Mouse (Mus musculus) telencephalon, adult 2 months (tissue): ENCODE results near the gene Bmpr1a.
"Not testable (repeated sequence)": the region's sequence is repeated elsewhere in the genome, so short reads cannot be mapped to it uniquely, and the experiment has no call there.

Experiments
- DNase-seq: peaks from one replicate; pipeline ENCODE4 v3.0.0-alpha.2; 2011; ENCODE audit warnings: low read depth, low spot score

Bmpr1a gene

DNA sequence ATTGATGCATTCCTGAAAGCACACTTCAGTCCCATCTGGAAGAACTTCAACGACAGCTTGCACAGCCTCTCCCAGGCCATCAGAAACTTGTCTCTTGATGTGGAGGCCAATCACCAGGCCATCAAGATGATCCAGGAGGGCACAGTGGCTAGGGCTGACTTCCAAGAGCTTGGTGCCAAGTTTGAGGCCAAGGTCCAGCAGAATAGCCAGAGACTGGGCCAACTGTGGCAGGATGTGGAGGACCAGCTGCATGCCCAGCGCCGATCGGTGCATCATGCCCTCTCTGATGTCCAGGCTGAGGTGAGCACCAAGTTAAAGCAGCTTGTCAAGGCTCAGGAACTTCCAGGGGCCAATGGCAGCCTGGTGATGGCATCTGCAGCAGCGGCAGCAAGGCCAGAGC, 105.3 kb downstream of the Bmpr1a start:
- no peak for DNase-seq

DNA sequence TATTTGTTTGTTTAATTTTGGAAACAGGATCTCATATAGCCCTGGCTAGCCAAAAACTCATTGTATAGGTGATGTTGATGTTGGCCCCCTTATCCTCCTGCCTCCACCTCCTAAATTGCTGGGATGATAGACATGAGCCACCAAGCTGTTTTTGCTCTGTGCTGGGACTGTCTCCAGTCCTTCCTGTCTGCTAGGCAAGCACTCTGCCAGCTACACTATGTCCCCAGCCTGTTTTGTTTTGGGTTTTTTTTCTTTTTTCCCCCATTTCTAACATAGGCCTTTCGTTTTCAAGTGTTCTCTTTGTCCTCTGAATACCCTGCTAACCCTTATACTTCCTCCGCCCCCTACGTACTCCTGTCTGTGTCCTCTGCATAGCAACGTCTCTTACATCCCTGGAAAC, 109.8 kb downstream of the Bmpr1a start:
- DNase-seq: no peak

DNA sequence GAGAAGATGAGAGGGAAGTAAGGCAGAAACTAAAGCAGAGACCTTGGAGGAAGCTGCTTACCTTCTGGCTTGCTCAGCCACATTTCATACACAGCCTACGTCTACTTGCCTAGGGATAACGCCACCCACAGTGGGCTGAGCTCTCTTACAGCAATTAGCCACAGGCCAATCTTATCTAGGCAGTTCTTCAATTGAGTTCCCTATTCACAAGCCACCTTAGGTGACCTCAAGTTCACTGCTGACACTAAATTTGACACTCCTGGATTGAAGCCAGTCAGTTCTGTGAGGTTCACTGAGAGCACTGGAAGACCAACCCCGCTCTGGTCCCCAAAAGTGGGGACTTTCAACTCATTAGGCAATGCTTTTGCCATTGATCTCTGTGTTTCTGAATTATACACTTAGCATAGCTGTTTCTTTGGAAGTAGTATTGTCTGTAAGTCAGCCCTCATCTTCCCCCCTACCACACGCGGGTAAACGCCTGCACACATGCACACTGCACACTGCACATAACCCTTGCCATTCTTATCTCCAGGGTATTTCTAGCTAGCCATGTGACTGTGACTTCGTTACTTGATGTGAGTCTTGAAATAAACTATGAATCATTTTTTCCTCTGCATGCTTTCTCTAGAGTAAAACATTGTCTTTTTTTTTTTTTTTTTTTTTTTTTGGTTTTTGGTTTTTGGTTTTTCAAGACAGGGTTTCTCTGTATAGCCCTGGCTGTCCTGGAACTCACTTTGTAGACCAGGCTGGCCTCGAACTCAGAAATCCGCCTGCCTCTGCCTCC, 120.0 kb downstream of the Bmpr1a start:
- no peak for DNase-seq

DNA sequence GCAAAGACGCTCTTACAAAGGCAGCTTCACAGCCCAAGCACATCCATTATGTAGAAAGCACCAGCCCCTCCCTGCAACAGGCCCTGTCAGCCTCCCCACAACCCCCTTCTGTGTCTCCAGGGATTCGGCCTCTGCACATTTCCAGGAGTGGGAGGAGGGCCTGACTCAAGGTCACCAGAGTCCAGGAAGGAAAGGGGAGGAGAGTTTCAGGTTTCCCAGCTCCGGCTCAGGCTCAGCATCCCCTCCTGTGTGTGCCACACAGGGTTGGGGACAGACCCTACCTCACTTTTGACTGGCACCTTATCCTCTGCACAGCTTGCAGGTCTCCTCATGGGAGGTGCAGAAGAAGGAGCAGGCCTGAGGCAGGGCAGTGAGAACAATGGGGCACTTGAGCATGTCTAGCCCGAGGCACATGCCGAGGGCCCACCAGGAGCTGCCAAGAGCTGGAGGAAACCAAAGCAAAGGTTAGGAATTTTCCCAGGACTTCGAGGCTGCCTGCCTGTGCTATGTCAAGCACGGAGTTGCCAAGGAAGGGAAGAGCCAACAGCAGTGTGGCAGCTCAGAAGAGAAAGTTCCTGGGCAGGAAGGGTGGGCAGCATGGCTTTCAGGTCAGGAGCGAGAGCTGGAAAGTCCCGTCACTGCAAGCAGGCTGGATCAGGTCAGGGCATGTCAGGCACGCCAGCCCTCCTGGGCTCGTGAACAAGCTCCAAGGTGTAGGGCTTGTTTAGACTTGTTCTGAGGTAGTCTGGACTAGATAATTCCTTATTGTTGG, 124.4 kb downstream of the Bmpr1a start:
- no peak for DNase-seq

DNA sequence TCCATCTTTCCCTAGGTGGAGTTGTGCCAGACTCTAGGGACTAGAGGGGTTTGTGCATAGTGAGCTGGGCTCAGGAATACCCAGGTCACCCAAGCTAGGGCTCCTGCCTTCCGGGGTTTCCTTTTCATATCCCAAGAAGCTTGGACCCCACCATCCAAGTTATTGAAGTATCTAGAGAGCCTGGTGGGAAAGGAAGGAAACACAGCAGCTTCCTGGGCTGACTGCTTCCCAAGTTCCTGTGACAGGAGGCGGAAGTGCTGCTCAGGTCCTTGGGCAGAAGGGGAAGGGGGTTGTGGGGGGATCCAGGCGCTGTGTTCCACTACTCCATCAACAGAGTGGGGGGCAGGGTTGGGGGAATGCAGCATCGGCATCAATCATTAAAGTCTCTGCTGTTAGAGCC, 126.0 kb downstream of the Bmpr1a start:
- DNase-seq: no peak

DNA sequence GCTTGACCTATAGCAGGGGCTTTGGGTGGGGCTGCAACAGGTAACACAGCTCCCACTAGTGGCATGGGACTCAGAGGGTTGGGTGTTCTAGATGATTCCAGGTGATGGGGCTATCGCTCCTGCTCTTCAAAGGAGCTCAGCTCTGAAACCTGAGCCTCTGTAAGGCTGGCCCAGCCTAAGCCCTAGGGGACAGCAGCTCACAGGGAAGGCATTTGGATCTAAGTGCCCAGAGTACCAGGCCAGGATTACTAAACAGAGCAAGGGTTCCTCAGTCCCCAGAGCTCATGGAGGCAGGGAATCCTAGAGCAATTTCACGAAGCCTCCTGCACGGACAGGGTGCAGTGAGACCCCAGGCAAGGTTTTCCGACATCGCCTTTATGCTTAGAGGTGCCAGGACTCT, 127.2 kb downstream of the Bmpr1a start:
- DNase-seq: no peak

DNA sequence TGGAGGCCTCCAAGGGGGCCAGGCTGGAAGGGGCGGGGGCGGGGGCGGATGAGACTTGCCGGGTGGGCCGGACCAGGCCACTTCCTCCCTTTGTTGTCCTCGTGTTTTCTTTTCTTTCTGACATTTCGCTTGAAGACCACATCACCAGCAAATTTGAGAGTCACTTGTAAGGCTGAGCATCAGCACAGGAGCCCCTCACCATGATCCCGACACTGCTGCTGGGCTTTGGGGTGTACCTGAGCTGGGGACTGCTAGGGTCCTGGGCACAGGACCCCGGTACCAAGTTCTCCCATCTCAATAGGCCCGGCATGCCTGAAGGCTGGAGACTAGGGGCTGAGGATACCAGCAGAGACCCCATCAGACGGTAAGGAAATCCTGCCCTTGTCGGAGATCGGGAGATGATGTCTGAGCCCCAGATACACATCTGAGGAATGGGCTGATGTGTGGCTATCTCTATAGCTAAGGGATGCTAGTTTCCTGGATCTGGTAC, 127.7 kb downstream of the Bmpr1a start, which contains the start of gene Mmrn2:
Gene Mmrn2 (plus strand): TSS at position 51 of the 490 bp plus-strand sequence.
- DNase-seq: no peak

DNA sequence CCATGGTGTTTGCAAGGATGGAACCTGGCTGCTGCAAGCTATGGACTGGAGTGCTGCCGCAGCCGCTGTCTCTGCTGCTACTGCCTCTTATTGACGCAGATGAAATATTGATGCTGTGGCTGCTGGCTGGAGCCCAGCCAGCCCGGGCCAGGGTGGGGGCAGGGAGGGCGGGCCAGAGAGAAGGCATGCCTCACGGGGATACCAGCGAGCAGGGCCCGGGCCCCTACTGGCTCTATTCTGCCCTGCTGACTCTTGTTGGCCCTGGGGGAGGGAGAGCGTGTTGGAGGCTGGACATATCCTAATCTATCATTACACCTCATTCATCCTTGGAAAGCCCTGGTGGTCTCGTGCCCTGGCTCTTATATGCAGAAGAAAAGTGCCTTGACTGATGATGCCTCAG, 128.6 kb downstream of the Bmpr1a start, which contains the start of gene Sncg:
Gene Sncg (minus strand): TSS at position 213 of the 400 bp plus-strand sequence.
- DNase-seq: no peak

DNA sequence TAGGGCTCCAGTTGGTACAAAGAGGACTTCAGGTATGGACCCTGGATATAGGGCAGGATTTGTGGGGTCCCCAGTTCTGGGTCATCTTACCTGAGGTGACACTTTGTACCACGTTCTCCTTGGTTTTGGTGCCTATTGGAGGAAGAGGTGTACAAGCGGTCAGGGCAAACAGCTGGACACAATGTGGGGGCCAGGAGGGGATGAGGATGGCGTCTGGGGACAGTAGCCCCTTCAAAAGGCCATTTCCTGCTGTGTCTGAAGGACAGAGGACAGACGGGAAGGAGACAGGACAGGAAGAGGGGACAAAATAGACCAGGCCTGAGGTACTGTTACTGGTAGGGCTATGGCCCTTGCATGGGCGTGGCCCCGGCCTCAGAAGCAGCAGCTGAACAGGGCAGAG, 129.6 kb downstream of the Bmpr1a start:
- no peak for DNase-seq

DNA sequence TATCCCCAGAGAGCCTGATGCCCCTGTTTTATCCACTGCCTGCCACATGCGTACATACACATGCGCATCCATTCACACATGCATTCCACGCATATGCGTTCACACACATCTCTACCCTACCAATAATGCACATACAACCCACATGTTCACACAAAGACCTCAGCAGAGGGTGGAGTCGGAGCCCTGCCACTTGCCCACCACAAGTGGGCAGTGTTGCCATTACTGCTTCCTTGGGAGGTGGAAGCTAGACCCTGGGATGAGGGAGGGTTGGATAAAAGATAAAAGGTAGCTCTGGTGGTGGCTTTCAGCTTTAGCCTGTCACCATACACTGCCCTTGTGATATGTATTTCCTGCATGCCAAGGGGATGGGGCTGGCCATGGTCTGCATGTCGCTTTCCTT, 130.5 kb downstream of the Bmpr1a start:
- DNase-seq: no peak

DNA sequence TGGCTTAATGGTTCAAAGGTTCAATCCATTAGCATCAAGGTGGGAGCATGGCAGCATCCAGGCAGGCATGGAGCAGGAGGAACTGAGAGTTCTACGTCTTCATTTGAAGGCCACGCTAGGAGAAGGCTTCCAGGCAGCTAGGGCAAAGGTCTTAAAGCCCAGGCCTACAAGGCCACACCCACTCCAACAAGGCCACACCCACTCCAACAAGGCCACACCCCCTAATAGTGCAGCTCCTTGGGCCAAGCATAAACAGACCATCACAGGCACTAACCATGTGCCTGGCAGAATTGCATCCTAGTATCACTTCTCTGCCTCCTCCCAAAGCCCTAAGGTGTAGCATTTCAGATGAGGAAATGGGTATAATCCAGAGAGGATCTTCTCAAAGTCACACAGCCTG, 131.4 kb downstream of the Bmpr1a start:
- DNase-seq: no peak

DNA sequence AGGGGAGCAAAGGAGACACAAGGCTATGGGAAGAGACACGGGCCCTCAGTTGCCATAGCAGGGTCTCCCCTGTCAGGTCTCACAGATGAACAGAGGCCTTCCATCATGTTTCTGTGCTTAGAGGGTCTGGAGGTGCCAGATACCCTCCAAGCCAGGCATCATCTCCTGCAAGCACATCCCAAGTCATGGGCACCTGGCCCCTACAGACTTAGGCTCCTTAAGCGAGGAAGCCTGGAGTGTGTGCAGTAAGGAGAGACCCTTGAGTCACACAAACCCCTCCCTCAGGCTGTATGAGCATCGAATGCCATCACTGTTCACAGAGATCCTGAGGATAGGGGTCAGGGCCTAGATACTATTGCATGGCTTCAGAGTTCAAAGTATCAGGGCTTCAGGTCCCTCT, 132.2 kb downstream of the Bmpr1a start:
- no peak for DNase-seq

DNA sequence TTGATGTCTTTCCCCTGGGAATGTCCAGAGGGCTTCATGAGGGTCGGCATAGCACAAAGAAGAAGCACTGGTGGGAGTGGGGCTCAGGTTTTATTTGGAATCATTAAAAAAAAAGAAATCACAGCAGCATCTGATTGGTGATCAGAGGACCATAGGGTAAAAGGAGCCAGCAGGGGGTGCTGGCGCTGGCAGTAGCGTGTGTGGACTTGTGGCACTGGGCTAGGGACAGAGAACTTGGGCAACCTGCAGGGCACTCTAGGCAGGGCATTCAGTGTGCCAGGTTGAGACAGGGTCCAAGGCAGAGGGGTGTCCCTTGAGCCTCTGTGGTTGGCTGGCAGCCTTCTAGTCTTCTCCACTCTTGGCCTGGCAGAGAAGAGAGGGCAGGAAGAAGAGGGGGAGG, 132.9 kb downstream of the Bmpr1a start:
- DNase-seq: no peak

DNA sequence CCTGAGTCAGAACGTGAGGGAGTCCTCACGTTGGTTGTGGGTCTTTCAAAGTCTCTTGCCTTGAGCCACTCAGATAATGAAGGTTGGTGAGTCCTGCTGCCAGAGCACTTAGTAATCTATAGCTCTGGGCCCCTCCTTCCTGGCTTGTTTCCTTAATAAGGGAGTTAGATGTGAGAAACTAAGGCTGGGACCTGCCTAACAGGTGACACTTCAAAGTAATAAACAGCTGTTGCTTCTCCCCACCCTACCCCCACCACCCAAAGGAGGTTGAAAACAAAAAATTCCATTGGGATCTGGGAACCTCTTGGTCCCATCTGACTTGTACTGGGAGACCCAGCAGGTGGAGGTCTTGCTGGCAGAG, 138.0 kb downstream of the Bmpr1a start:
- no peak for DNase-seq

DNA sequence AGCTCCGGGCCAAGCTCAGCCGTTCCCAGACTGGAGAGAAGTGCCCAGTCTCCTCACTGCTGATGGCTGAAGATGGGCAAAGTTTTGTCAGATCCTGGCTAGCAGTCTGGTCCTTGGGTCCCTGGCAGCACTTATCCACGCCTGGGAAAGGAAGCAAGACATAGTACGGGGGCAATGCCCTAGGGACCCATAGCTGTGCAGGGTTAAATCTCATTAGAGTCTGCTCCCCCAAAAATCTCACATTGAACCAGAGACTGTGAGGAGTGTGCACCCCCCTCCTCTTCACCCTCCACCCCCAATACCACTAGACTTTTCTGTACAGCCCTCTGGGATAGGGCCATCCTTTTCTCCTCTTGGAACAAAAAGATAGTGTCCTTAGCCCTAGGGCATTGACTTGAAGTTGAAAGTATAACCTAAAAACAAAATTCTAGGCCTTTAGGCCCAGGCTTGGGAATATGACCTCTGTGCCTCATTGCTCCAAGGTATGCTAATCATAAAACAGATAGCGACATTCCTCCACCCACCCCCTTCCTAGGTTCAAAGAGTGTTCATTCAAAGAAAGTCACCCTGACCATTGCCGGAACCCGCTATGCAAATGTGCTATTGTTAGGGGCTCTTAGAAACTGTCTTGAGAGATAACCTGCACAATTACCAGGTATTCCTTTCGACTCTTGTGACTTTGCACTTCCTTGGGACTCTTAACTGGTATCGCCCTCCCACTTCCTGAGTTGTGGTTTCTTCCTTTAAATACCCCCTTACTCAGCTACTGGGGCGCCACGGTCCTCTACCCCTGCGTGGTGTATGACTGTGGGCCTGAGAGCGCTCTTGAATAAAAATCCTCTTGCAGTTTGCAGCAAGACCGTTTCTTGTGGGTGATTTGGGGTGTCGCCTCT, 138.6 kb downstream of the Bmpr1a start:
- not testable (repeated sequence) for DNase-seq

DNA sequence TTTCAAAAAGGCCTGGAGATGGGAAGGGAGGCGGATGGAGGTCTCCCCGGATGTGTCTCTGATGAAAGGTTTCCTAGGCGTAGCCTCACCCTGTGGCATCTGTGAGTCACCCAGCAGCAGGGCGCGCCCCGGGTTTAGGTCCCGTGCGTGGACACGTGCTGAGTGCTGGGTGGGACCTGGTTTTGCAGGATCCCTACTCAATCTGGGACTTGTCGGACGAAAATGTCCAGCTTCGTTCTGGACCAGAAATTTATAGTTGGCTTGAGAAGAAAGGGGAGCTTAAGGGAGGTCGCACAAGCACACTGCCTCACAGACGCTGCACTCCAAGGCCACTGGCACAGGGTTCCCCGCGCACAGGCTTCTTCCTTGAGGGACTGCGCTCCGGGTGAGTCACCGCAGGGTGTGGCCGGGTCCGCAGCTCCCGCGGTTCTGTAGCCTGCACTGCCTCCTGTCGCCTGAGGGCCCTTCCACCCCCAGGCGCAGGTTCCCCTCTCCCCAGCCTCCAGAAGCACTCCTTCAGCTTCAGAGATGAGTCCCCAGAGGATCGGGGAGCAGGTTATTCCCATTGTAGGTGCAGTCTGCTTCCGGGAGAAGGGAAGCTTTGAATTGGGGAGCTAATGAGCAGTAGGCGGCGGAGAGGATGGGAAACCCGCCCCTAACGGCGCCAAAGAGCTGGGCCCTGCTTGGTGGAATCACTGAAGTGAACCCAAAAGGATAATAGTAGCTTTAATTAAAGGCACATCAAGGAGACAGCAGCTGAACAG, 139.5 kb downstream of the Bmpr1a start:
- DNase-seq: peak; percentile 34

DNA sequence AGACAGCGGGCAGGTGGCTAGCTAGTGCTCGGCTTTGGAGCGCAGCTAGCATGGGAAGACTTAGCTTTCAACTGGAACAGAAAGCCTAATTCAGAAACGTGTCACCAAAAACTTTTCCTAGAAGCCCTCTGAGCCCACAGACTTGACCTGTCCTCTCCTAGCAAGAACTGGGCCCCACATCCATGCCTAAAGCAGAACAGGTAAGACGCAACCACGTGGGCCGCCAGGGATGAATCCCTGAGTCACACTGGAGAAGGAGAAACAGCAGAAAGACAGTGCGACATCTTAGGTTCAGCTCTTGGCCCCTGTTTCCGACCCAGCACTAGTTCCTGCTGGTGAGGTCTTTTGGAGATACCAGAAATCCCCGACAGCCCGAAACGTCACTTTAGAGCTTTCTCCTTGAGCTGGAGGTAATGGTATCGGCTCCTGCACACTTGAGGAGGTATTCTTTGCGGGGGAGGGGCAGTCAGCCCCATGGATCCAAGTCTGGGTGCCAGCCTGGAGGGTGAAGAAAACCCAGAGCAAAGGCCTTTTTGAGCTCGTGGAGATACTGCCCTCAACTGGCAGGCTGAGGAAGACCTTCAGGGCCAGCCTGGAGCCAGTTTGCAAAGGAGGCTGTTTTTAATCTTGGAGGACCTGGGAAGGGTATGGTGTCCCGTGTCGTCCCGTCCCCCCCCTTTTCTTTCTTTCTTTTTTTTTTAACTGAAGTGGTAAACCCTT, 140.3 kb downstream of the Bmpr1a start:
- DNase-seq: peak; percentile 38

DNA sequence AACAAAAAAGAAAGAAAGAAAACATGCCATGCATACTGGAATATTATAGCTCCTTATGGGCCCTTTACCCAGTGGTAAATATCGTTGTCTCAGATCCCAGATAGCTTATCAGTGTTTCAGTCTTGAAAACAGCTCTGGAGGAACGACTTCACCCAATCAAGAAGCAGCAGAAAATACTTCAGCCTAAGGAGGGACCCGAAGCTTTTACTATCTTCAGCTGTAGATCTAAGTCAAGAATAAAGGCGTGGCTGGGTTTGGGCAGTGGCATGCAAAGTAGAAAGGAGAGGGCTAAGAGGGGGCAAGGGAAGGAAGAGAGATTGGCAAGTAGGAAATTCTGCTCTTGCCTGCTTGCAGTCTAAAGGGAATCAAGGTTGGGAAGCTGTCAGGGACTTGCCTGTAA, 141.0 kb downstream of the Bmpr1a start:
- DNase-seq: no peak
